Mouse (Mus musculus) olfactory bulb, adult 2 months (tissue): Measurements from ENCODE around the gene Gm45713.

Source experiments
- CTCF ChIP-seq: fragments of 200-500 bp; IDR thresholded peaks from 2 replicates; pipeline ENCODE4 v1.5.1; 2012; ENCODE audit warnings: low read depth, mild to moderate bottlenecking, low read length, moderate library complexity; ENCODE audit not compliant: insufficient read depth
- POLR2A ChIP-seq: fragments of 200-500 bp; IDR thresholded peaks from 2 replicates; pipeline ENCODE4 v1.6.1; 2012; ENCODE audit warnings: mild to moderate bottlenecking, low read depth, low read length, moderate library complexity; ENCODE audit not compliant: insufficient read depth

DNA sequence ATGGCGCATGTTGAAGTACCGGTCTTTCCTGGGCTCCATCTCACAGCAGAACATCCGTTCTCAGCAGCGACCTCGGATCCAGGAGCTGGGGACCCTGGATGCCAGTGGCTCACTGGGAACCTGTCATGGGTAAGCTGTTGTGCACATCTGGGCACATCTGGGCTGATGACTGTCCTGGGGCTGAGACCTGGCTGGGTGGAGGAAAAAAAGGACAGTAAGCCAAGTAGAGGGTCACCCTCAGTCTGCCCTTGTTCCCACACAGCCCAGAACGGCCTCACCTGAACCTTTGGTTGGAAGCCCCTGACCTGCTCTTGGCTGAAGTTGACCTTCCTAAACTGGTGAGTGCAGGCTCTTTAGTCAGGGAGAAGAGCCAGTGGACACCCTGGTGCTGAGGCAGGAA is 23.0 kb upstream of the Gm45713 start:
- TF ChIP-seq POLR2A (no peak), CTCF (no peak)
